Mouse (Mus musculus): ENCODE data around the gene Kcng1.

DNA sequence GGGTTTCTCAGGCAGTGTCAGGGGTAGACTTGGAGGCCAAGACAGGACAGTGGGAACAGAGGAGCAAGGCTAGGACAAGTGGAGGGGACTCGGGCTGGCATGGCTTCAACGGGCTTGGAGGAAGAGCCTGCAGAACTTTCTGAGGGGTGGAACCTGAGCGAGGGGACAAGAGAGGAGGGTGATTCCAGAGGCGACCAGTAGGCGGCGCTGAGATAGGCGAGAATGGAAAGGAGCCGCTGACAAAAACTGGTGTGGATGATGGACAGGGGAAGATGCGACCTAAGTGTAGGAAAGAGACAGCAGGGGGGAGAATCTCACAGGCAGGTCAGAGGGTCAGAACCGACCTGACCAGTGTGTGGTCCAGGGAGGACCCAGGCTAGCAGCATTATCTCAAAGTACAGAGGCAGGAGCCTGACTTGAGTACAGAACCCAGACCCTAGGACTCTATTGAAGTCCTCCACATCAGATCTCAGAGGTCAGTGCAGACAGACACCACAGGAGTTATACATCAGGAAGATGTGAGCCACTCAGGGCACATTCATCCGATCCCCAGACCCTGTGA is 7.1 kb downstream of the Kcng1 start:
- TF ChIP-seq POLR2A (IDR thresholded peaks at IDR 0.05; ENCODE audit: low read depth, low read length) (no peak), CTCF (IDR thresholded peaks at IDR 0.05; ENCODE audit: borderline replicate concordance, insufficient read depth, low read length) (peak; percentile 58)

Measured in embryonic fibroblast, embryonic 13.5 days (primary cell).